Mouse (Mus musculus): ENCODE measurements around the gene Mecom. TPM values are rescaled to one million over a fixed set of nuclear protein-coding genes. Genes with fewer than 3 reads are reported as not detected.

Gene Mecom
- total and polyA plus RNA-seq, 3 experiments = not detected

DNA sequence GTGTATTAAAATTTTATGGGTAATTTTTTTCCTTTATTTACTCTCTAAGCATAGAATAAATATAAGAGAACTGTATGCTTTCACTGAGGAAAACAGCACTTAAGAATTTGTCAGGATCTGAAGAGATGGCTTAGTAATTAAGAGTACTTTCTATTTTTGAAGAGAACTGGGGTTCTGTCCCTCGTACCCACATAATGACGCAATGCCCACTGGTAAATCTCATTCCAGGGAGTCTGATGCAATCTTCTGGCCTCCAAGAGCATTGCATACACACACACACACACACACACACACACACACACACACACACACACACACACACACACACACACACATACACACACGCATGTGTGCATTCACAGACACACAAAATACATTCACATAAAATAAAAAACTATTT lies 504.3 kb downstream of the Mecom start:
- Histone ChIP-seq H3K4me1 (ENCODE audit: control insufficient read depth in 1 of 2, insufficient read depth in 2 of 2) (no peaks in the 10 kb centered on the region), H3K27me3 (replicated peaks) (no peaks in the 10 kb centered on the region), H3K4me2 (ENCODE audit: insufficient read depth, low read depth, poor library complexity, severe bottlenecking) (no peak overlapping the region), H3K9me3 (replicated peaks; ENCODE audit: low read length) (no peaks in the 10 kb centered on the region), H3K9ac (ENCODE audit: insufficient read depth, low read depth) (no peak overlapping the region), H3K4me3 (replicated peaks in 1 of 3; ENCODE audit: low read depth in 2 of 3, low read length in 2 of 3, poor library complexity in 1 of 3) (no peak overlapping the region), H3K79me2 (replicated peaks; ENCODE audit: control insufficient read depth, extremely low read depth, insufficient read depth, poor library complexity, severe bottlenecking) (no peaks in the 10 kb centered on the region), H3K36me3 (replicated peaks in 1 of 2; ENCODE audit: control insufficient read depth in 1 of 2, insufficient read depth in 1 of 2, low read length in 1 of 2) (no peaks in the 10 kb centered on the region), H3K27ac (ENCODE audit: insufficient read depth, low read depth) (no peak overlapping the region)
- in situ Hi-C loops (cut with MboI; ENCODE audit: low pct_ligation_motif_present, low pct_unique_long_range_greater_than_20kb, low sequenced_read_pairs) = no loop called here
- no peak for DNase-seq (ENCODE audit: extremely low read depth)
- dilution Hi-C loops (cut with MboI; ENCODE audit: extremely low pct_ligation_motif_present, extremely low pct_unique_long_range_greater_than_20kb, low sequenced_read_pairs) = no loop called here
- TF ChIP-seq NELFE (IDR thresholded peaks at IDR 0.05; ENCODE audit: low read depth, low read length) (no peak), USF2 (conservative IDR thresholded peaks at IDR 0.05; ENCODE audit: low read depth, low read length) (no peak), EP300 (IDR thresholded peaks at IDR 0.05; ENCODE audit: low read length) (no peak)

DNA sequence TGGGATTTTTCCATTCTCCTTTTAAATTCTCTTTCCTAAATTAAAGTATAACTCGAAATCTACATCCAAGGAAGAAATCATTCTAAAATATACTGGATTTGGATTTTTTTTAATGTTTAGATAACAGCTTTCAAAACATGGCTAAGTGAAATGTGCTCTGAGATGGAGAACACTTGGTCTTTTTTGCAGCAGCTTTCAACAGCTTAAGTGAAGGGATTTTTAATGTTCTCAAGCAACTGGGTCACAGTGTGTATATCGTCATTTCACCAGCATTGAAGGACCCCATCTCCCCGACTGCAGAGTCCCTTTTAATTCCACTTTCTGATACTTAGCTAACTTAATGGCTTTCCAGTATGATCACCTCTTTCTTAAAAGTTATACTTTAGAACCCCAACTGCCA lies 509.3 kb downstream of the Mecom start:
- no peaks in the 10 kb centered on the region for H3K4me1 ChIP-seq (ENCODE audit: control insufficient read depth in 1 of 2, insufficient read depth in 2 of 2)
- dilution Hi-C loops (cut with MboI; ENCODE audit: extremely low pct_ligation_motif_present, extremely low pct_unique_long_range_greater_than_20kb, low sequenced_read_pairs) (no loop called here), in situ Hi-C loops (cut with MboI; ENCODE audit: low pct_ligation_motif_present, low pct_unique_long_range_greater_than_20kb, low sequenced_read_pairs) (no loop called here)
- DNase-seq (ENCODE audit: extremely low read depth) = no peak
- no peak overlapping the region for H3K4me3 ChIP-seq (replicated peaks in 1 of 3; ENCODE audit: low read depth in 2 of 3, low read length in 2 of 3, poor library complexity in 1 of 3)
- no peak overlapping the region for H3K27ac ChIP-seq (ENCODE audit: insufficient read depth, low read depth)
- H3K9ac ChIP-seq (ENCODE audit: insufficient read depth, low read depth) = no peak overlapping the region
- TF ChIP-seq ZKSCAN1 (IDR thresholded peaks at IDR 0.05; ENCODE audit: borderline replicate concordance, low read depth, low read length) (no peak), RAD21 (IDR thresholded peaks at IDR 0.05; ENCODE audit: low read depth, low read length) (no peak), CHD2 (IDR thresholded peaks at IDR 0.05; ENCODE audit: low read length) (no peak), POLR2A (IDR thresholded peaks at IDR 0.05; ENCODE audit: low read depth, low read length) (no peak), ZNF384 (IDR thresholded peaks at IDR 0.05; ENCODE audit: low read depth, low read length) (no peak)
- no peaks in the 10 kb centered on the region for H3K36me3 ChIP-seq (replicated peaks in 1 of 2; ENCODE audit: control insufficient read depth in 1 of 2, insufficient read depth in 1 of 2, low read length in 1 of 2)
- H3K9me3 ChIP-seq (replicated peaks; ENCODE audit: low read length) = no peaks in the 10 kb centered on the region
- no peaks in the 10 kb centered on the region for H3K79me2 ChIP-seq (replicated peaks; ENCODE audit: control insufficient read depth, extremely low read depth, insufficient read depth, poor library complexity, severe bottlenecking)
- no peak overlapping the region for H3K4me2 ChIP-seq (ENCODE audit: insufficient read depth, low read depth, poor library complexity, severe bottlenecking)
- no peaks in the 10 kb centered on the region for H3K27me3 ChIP-seq (replicated peaks)

DNA sequence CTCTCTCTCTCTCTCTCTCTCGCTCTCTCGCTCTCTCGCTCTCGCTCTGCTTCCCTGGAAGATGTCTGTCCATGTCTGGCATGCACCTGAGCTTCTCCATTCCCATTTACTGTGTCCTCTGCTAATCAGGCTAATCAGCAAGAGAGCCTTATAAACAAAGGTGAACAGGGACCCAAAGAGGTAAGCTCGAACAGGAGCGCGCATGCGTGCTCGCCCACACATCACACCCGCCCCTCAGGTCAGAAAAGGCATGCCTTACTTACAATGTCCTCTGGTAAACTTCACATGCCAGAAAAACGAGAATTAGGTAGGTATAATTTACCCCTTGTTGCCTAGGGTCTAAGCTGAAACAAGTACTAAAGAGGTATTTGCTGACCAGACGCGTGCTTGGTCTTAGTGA lies 527.8 kb downstream of the Mecom start:
- in situ Hi-C loops (cut with MboI; ENCODE audit: low pct_ligation_motif_present, low pct_unique_long_range_greater_than_20kb, low sequenced_read_pairs) (no loop called here), dilution Hi-C loops (cut with MboI; ENCODE audit: extremely low pct_ligation_motif_present, extremely low pct_unique_long_range_greater_than_20kb, low sequenced_read_pairs) (no loop called here)
- Histone ChIP-seq H3K27me3 (replicated peaks) (no peaks in the 10 kb centered on the region), H3K27ac (ENCODE audit: insufficient read depth, low read depth) (no peak overlapping the region), H3K79me2 (replicated peaks; ENCODE audit: control insufficient read depth, extremely low read depth, insufficient read depth, poor library complexity, severe bottlenecking) (no peaks in the 10 kb centered on the region), H3K36me3 (replicated peaks in 1 of 2; ENCODE audit: control insufficient read depth in 1 of 2, insufficient read depth in 1 of 2, low read length in 1 of 2) (no peaks in the 10 kb centered on the region), H3K9me3 (replicated peaks; ENCODE audit: low read length) (no peaks in the 10 kb centered on the region), H3K4me2 (ENCODE audit: insufficient read depth, low read depth, poor library complexity, severe bottlenecking) (no peak overlapping the region), H3K4me3 (replicated peaks in 1 of 3; ENCODE audit: low read depth in 2 of 3, low read length in 2 of 3, poor library complexity in 1 of 3) (no peak overlapping the region), H3K9ac (ENCODE audit: insufficient read depth, low read depth) (no peak overlapping the region), H3K4me1 (ENCODE audit: control insufficient read depth in 1 of 2, insufficient read depth in 2 of 2) (no peaks in the 10 kb centered on the region; a peak in 1 of 4 replicates)
- DNase-seq (ENCODE audit: extremely low read depth) = no peak
- no peak for TF ChIP-seq JUN (IDR thresholded peaks at IDR 0.05; ENCODE audit: insufficient read depth, low read depth, low read length)
- TF ChIP-seq NRF1 (IDR thresholded peaks at IDR 0.05; ENCODE audit: low read depth, low read length) = no peak
- no peak for TF ChIP-seq USF2 (conservative IDR thresholded peaks at IDR 0.05; ENCODE audit: low read depth, low read length)
- no peak for TF ChIP-seq JUND (conservative IDR thresholded peaks at IDR 0.05; ENCODE audit: low read depth, low read length)
- no peak for TF ChIP-seq USF1 (IDR thresholded peaks at IDR 0.05; ENCODE audit: low read depth, low read length)
- no peak for TF ChIP-seq CTCF (conservative IDR thresholded peaks at IDR 0.05 in 1 of 2, IDR thresholded peaks at IDR 0.05 in 1 of 2; ENCODE audit: low read depth in 2 of 2, low read length in 2 of 2)
- TF ChIP-seq SMC3 (IDR thresholded peaks at IDR 0.05; ENCODE audit: low read depth, low read length) = no peak

Data from CH12.LX (cell line).